Mouse (Mus musculus): ENCODE data around the gene Hivep3. TPM values are rescaled to one million over a fixed set of nuclear protein-coding genes. Genes with fewer than 3 reads are reported as not detected.

The Hivep3 gene
- polyA plus RNA-seq, 2 experiments: 3.8 to 5.1 TPM

DNA sequence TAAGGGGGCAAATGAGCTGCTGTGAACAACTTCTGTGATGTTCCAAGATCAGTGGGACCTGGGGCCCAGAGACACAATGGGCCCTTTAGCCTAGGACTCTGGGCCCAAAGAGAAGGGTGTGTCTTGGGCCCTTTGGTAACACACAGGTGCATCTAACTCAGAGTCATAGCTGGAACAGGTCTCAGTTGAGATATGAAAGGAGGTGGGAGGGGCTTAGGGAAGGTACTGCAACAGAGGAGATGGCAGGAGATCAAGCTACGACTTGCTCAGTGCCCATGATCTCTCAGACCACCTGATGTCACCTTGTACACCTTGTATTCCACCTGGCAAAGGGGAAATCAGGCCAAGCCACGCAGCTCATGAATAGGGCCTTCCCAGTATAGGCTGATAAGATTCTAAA lies 235.3 kb downstream of the Hivep3 start:
- H3K4me1 ChIP-seq (ENCODE audit: control insufficient read depth, insufficient read depth, low read length): peaks cover 4% of the 10 kb centered on the region
- no peak overlapping the region for H3K4me3 ChIP-seq (replicated peaks; ENCODE audit: low read length)
- H3K9ac ChIP-seq (ENCODE audit: low read depth, low read length, severe bottlenecking): no peak overlapping the region
- TF ChIP-seq POLR2A (IDR thresholded peaks at IDR 0.05; ENCODE audit: borderline replicate concordance, extremely low read depth, insufficient read depth, insufficient read length): no peak
- DNase-seq (ENCODE audit: low spot score): no peak
- no peaks in the 10 kb centered on the region for H3K9me3 ChIP-seq (ENCODE audit: control insufficient read depth, low read length)
- no peaks in the 10 kb centered on the region for H3K36me3 ChIP-seq (ENCODE audit: control insufficient read depth, insufficient read depth, low read length)
- no peak overlapping the region for H3K4me2 ChIP-seq (replicated peaks; ENCODE audit: low read depth, low read length, severe bottlenecking)
- H3K27me3 ChIP-seq (ENCODE audit: control insufficient read depth, insufficient read depth, low read length): no peaks in the 10 kb centered on the region
- ATAC-seq (ENCODE audit: low FRiP score, low read depth): no peak
- no peak overlapping the region for H3K27ac ChIP-seq (replicated peaks; ENCODE audit: low read depth, low read length)
- 70% methylated on average over 2 of the region's 2 CpGs for WGBS

DNA sequence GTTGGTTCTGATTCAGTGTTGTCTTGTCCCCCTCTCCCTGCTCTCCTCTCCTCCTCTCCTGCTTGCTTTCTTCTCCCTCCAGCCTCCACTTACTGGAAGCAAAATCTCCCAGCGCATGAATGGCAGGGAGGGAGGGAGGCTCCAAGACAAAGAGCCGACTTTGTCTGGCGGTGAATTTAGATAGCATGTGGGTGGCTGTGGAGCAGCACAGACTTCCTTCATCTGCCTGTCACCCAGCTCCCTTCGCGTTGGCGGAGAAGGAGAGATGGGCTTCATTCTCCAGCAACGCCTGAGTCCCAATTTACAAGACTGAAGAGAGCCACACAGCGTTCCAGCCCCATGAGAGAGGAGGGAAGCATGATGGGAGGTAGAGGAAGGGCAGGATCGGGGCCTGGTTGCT lies 236.6 kb downstream of the Hivep3 start:
- Histone ChIP-seq H3K36me3 (ENCODE audit: control insufficient read depth, insufficient read depth, low read length) (no peaks in the 10 kb centered on the region), H3K9me3 (ENCODE audit: control insufficient read depth, low read length) (no peaks in the 10 kb centered on the region), H3K4me2 (replicated peaks; ENCODE audit: low read depth, low read length, severe bottlenecking) (no peak overlapping the region), H3K9ac (ENCODE audit: low read depth, low read length, severe bottlenecking) (no peak overlapping the region), H3K27ac (replicated peaks; ENCODE audit: low read depth, low read length) (no peak overlapping the region), H3K4me1 (ENCODE audit: control insufficient read depth, insufficient read depth, low read length) (peaks cover 4% of the 10 kb centered on the region), H3K27me3 (ENCODE audit: control insufficient read depth, insufficient read depth, low read length) (no peaks in the 10 kb centered on the region), H3K4me3 (replicated peaks; ENCODE audit: low read length) (no peak overlapping the region)
- WGBS: 64% methylated on average over 9 of the region's 9 CpGs
- TF ChIP-seq POLR2A (IDR thresholded peaks at IDR 0.05; ENCODE audit: borderline replicate concordance, extremely low read depth, insufficient read depth, insufficient read length): no peak
- ATAC-seq (ENCODE audit: low FRiP score, low read depth) (no peak), DNase-seq (ENCODE audit: low spot score) (no peak)

DNA sequence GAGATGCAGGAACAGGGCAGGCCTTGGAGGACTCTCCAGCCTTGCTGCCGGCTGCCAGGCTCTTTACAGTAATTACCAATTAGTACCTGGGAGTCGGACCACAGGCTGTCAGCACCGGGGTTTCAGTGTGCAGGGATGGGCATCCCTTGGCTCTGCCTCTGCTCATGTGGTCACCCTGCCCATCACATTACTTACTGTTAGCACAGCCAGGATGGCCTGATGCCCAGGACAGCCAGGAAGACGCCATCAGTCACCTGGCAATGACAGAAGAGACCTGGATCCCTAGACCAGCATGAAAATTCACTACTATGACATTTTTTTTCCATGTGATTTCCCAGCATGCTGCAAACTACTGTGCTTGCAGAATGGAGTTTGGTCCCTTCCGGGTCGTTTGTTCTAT lies 238.8 kb downstream of the Hivep3 start:
- TF ChIP-seq POLR2A (IDR thresholded peaks at IDR 0.05; ENCODE audit: borderline replicate concordance, extremely low read depth, insufficient read depth, insufficient read length): no peak

DNA sequence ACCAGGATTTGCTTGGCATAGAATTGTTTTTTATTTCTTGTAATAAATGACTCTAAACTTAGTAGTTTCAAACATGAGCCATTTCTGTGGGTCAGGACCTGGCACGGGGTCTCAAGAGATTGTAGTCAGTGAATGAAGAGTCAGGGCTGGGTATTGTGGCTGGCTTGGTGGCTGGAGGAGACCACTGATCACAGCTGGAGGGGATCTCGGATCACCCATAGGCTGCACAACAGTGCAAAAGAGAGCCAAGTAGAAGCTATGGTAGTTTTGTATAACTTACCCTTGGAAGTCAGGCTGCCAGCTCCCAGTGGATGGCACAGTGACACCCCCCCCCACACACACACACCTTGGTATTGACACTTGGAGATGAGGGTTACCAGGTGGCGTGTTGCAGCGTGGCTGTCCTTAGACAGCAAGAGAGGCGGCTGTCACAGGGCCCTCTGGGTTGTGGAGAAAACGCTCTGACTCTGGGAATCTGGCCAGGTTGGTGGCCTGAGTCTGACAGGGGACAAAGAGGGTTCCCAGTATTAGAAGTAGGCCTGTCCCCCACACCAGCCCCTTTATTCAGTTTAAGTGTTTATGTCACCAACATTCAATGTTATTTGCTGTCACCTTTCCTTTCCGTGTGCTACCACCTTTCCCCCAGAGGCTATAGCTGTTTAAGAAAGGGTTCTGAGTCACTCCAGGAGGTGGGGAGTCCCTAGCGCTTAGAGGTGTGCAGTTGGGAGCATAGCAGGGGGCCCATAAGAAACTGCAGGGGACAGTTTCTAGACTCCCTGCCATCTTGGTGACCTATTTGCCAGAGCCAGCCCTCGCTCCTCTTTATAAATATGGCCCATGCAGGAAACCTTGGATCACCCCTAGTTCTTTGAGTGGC lies 240.4 kb downstream of the Hivep3 start:
- no peak for TF ChIP-seq POLR2A (IDR thresholded peaks at IDR 0.05; ENCODE audit: borderline replicate concordance, extremely low read depth, insufficient read depth, insufficient read length)
- Histone ChIP-seq H3K9me3 (ENCODE audit: control insufficient read depth, low read length) (no peaks in the 10 kb centered on the region), H3K27me3 (ENCODE audit: control insufficient read depth, insufficient read depth, low read length) (no peaks in the 10 kb centered on the region), H3K4me1 (ENCODE audit: control insufficient read depth, insufficient read depth, low read length) (no peaks in the 10 kb centered on the region), H3K4me3 (replicated peaks; ENCODE audit: low read length) (no peak overlapping the region), H3K4me2 (replicated peaks; ENCODE audit: low read depth, low read length, severe bottlenecking) (no peak overlapping the region), H3K36me3 (ENCODE audit: control insufficient read depth, insufficient read depth, low read length) (no peaks in the 10 kb centered on the region), H3K9ac (ENCODE audit: low read depth, low read length, severe bottlenecking) (no peak overlapping the region), H3K27ac (replicated peaks; ENCODE audit: low read depth, low read length) (no peak overlapping the region)
- DNase-seq (ENCODE audit: low spot score) (no peak), ATAC-seq (ENCODE audit: low FRiP score, low read depth) (no peak)
- 82% methylated on average over 9 of the region's 9 CpGs for WGBS

More for the DNA sequence above, 238.8 kb downstream of the Hivep3 start:
- no peak overlapping the region for H3K4me2 ChIP-seq (replicated peaks; ENCODE audit: low read depth, low read length, severe bottlenecking)
- WGBS: 56% methylated on average over 6 of the region's 6 CpGs
- no peaks in the 10 kb centered on the region for H3K27me3 ChIP-seq (ENCODE audit: control insufficient read depth, insufficient read depth, low read length)
- DNase-seq (ENCODE audit: low spot score) (no peak), ATAC-seq (ENCODE audit: low FRiP score, low read depth) (no peak)
- no peak overlapping the region for H3K27ac ChIP-seq (replicated peaks; ENCODE audit: low read depth, low read length)
- H3K4me3 ChIP-seq (replicated peaks; ENCODE audit: low read length): no peak overlapping the region
- H3K9me3 ChIP-seq (ENCODE audit: control insufficient read depth, low read length): no peaks in the 10 kb centered on the region
- H3K9ac ChIP-seq (ENCODE audit: low read depth, low read length, severe bottlenecking): no peak overlapping the region
- peaks cover 4% of the 10 kb centered on the region for H3K4me1 ChIP-seq (ENCODE audit: control insufficient read depth, insufficient read depth, low read length)
- H3K36me3 ChIP-seq (ENCODE audit: control insufficient read depth, insufficient read depth, low read length): no peaks in the 10 kb centered on the region

DNA sequence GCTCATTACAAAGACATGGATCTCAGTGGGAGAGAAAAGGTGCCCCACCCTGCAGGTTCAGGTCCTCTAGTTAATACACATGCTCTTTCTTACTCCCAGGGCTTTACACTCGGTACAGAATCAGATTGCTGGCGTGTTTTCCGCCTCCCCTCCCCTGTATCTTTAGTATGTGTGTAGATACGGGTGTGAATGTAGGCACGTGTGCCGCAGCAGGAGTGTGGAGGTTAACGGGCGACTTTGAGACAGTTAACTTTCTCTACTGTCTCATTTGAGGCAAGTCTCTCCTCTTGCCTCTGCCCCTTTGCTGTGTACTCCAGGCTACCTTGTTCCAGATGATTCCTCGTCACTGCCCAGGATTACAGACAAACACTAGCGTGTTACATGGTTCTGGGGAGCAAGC lies 241.7 kb downstream of the Hivep3 start:
- DNase-seq (ENCODE audit: low spot score) (no peak), ATAC-seq (ENCODE audit: low FRiP score, low read depth) (no peak)
- no peak overlapping the region for H3K27ac ChIP-seq (replicated peaks; ENCODE audit: low read depth, low read length)
- no peak overlapping the region for H3K4me3 ChIP-seq (replicated peaks; ENCODE audit: low read length)
- no peak overlapping the region for H3K4me2 ChIP-seq (replicated peaks; ENCODE audit: low read depth, low read length, severe bottlenecking)
- H3K9me3 ChIP-seq (ENCODE audit: control insufficient read depth, low read length): no peaks in the 10 kb centered on the region
- TF ChIP-seq POLR2A (IDR thresholded peaks at IDR 0.05; ENCODE audit: borderline replicate concordance, extremely low read depth, insufficient read depth, insufficient read length): no peak
- no peaks in the 10 kb centered on the region for H3K27me3 ChIP-seq (ENCODE audit: control insufficient read depth, insufficient read depth, low read length)
- 70% methylated on average over 10 of the region's 10 CpGs for WGBS
- no peaks in the 10 kb centered on the region for H3K4me1 ChIP-seq (ENCODE audit: control insufficient read depth, insufficient read depth, low read length)
- H3K9ac ChIP-seq (ENCODE audit: low read depth, low read length, severe bottlenecking): no peak overlapping the region
- no peaks in the 10 kb centered on the region for H3K36me3 ChIP-seq (ENCODE audit: control insufficient read depth, insufficient read depth, low read length)
